Mouse (Mus musculus): ENCODE results near the gene Kcne4. TPM values are rescaled to one million over a fixed set of nuclear protein-coding genes. Genes with fewer than 3 reads are reported as not detected.
"Not testable (repeated sequence)": the region's sequence is repeated elsewhere in the genome, so short reads cannot be mapped to it uniquely, and the experiment has no call there.

Gene Kcne4
- polyA plus RNA-seq (2014; fragmentation: Nextera tagmentation; extraction: Ambion mirVana), result 1.2 and 1.3 TPM in 2 replicates

DNA sequence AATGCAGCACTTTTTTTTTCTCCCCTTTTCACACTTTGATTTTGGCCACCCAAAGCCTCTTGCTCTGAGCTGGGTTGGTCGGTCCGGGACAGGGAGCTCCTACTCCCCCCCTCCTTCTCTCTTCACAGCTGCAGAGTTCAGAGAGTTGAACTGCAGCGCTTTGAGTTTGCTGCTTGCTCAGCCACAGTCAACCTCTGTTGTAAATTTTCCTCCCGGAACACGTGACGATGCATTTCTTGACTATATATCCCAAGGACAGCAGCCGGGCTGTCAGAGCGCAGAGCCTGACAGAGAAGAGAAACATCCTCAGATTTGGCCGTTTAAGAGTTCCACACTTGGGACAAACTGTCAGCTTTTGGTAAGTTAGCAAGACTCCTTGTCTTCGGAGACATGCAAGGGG is at the start of gene Kcne4:
Kcne4 (plus strand) TSS at position 120 of the 400 bp plus-strand sequence.
- no peak within 1 kb of the TSS for H3K4me3 ChIP-seq (ENCODE audit: low read depth, low read length)
- no peaks in the 10 kb centered on the region for H3K27me3 ChIP-seq (ENCODE audit: control insufficient read depth, insufficient read depth, low read length)
- WGBS, result 71% methylated on average over 10 of the region's 10 CpGs
- H3K4me2 ChIP-seq (ENCODE audit: low read depth, low read length), result no peak within 1 kb of the TSS
- no peaks in the 10 kb centered on the region for H3K36me3 ChIP-seq (replicated peaks; ENCODE audit: control insufficient read depth, insufficient read depth, low read depth, low read length)
- H3K9me3 ChIP-seq (replicated peaks; ENCODE audit: control insufficient read depth, low read length), result no peaks in the 10 kb centered on the region
- no peaks in the 10 kb centered on the region; the same call in 1 of the 2 replicates for H3K4me1 ChIP-seq (ENCODE audit: control insufficient read depth, insufficient read depth, low read length)
- ATAC-seq (replicated peaks; ENCODE audit: insufficient number of reproducible peaks, low FRiP score, low TSS enrichment, low read depth) (no peak), DNase-seq (ENCODE audit: low spot score) (peak; percentile 9)
- no peak within 1 kb of the TSS for H3K9ac ChIP-seq (replicated peaks; ENCODE audit: low read length)
- H3K27ac ChIP-seq (replicated peaks; ENCODE audit: low read depth, low read length), result no peak within 1 kb of the TSS

DNA sequence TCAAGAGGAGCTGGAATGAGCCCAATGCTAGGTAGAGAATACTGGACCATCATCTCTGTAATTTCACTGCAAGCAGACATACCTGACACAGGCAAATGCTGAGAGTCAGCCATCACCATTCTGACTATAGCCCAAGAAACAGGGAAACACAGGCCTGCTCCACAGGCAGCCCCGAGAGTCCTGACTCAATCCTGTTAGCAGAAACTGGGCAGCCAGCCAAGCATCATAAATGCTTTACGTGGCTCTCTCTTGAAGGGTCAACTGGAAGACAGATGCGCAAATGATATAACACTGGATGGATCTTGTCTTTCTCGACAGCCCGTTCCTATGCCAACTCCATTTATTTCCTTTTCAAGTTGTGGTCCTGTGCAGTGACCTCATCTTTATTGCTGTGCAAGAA is 34.7 kb upstream of the Kcne4 start:
- Histone ChIP-seq H3K9ac (replicated peaks; ENCODE audit: low read length) (no peak overlapping the region), H3K27me3 (ENCODE audit: control insufficient read depth, insufficient read depth, low read length) (no peaks in the 10 kb centered on the region), H3K4me3 (ENCODE audit: low read depth, low read length) (no peak overlapping the region), H3K9me3 (replicated peaks; ENCODE audit: control insufficient read depth, low read length) (no peaks in the 10 kb centered on the region), H3K36me3 (replicated peaks; ENCODE audit: control insufficient read depth, insufficient read depth, low read depth, low read length) (no peaks in the 10 kb centered on the region), H3K27ac (replicated peaks; ENCODE audit: low read depth, low read length) (no peak overlapping the region), H3K4me2 (ENCODE audit: low read depth, low read length) (no peak overlapping the region), H3K4me1 (ENCODE audit: control insufficient read depth, insufficient read depth, low read length) (no peaks in the 10 kb centered on the region)
- DNase-seq (ENCODE audit: low spot score) (peak; percentile 36), ATAC-seq (replicated peaks; ENCODE audit: insufficient number of reproducible peaks, low FRiP score, low TSS enrichment, low read depth) (no peak)
- 65% methylated on average over 5 of the region's 5 CpGs for WGBS

DNA sequence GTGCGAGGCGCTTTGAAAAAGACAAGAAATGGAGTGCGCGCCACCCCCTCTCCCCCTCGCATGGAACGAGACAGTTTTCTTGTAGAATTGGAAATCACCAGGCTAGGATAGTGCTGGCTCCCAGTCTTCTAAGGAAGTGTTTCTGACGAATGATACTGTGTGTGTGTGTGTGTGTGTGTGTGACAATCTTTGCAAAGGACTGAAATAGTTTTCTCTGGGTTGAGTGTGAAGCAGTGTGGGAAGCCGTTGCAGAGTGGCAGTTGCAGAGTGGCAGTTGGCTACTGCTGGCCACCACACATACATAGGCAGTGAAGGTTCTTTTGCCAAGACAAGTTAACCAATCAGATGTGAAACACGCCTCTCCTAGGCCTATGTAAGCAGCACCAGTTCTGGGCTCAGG is 31.6 kb upstream of the Kcne4 start:
- H3K36me3 ChIP-seq (replicated peaks; ENCODE audit: control insufficient read depth, insufficient read depth, low read depth, low read length); H3K4me3 ChIP-seq (ENCODE audit: low read depth, low read length); H3K27ac ChIP-seq (replicated peaks; ENCODE audit: low read depth, low read length); H3K27me3 ChIP-seq (ENCODE audit: control insufficient read depth, insufficient read depth, low read length); DNase-seq (ENCODE audit: low spot score); H3K9me3 ChIP-seq (replicated peaks; ENCODE audit: control insufficient read depth, low read length); H3K4me1 ChIP-seq (ENCODE audit: control insufficient read depth, insufficient read depth, low read length); H3K4me2 ChIP-seq (ENCODE audit: low read depth, low read length); ATAC-seq (replicated peaks; ENCODE audit: insufficient number of reproducible peaks, low FRiP score, low TSS enrichment, low read depth); H3K9ac ChIP-seq (replicated peaks; ENCODE audit: low read length): not testable (repeated sequence)
- WGBS, result 91% methylated on average over 9 of the region's 9 CpGs

DNA sequence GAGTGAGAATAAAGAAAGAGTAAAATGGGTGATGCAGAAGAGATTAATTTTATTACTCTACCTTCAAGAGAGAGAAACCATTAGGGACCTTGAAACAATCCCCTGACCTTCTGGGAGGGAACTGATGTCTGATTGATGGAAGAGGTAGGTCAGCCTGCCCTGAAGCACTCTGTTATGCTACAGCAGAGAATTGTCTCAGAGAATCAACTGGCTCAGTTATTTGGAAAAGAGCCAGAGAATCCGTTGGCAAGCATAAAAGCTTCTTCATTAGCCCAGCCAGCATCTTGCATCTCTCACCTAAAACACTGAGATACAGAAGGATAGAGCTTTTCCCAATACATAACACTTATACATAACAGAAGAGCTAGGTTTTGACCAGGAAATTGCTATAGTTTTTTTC is 26.8 kb upstream of the Kcne4 start:
- H3K9me3 ChIP-seq (replicated peaks; ENCODE audit: control insufficient read depth, low read length), result no peaks in the 10 kb centered on the region
- H3K27ac ChIP-seq (replicated peaks; ENCODE audit: low read depth, low read length), result no peak overlapping the region
- no peaks in the 10 kb centered on the region for H3K36me3 ChIP-seq (replicated peaks; ENCODE audit: control insufficient read depth, insufficient read depth, low read depth, low read length)
- H3K27me3 ChIP-seq (ENCODE audit: control insufficient read depth, insufficient read depth, low read length), result no peaks in the 10 kb centered on the region
- H3K4me3 ChIP-seq (ENCODE audit: low read depth, low read length), result no peak overlapping the region
- ATAC-seq (replicated peaks; ENCODE audit: insufficient number of reproducible peaks, low FRiP score, low TSS enrichment, low read depth), result no peak
- 65% methylated on average over 1 of the region's 1 CpGs for WGBS
- no peak overlapping the region for H3K9ac ChIP-seq (replicated peaks; ENCODE audit: low read length)
- no peaks in the 10 kb centered on the region for H3K4me1 ChIP-seq (ENCODE audit: control insufficient read depth, insufficient read depth, low read length)
- no peak overlapping the region for H3K4me2 ChIP-seq (ENCODE audit: low read depth, low read length)
- DNase-seq (ENCODE audit: low spot score), result no peak

DNA sequence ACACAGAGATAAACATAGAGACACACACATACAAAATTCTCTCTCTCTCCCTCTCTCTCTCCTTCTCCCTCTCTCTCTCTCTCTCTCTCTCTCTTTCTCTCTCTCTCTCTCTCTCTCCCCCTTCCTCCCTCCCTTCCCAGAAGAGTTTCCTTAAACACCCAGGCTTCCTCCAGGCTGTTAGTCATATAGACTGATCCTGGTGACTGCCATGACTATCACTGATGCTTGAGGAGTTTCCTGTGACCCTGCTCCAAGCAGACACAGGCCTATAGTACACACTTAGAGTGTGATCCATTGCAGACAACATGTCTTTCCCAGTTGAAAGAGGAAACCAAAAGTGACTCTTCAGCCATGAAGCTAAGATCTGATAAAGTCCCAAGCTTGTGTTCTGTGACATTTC is 9.1 kb upstream of the Kcne4 start:
- DNase-seq (ENCODE audit: low spot score) (no peak), ATAC-seq (replicated peaks; ENCODE audit: insufficient number of reproducible peaks, low FRiP score, low TSS enrichment, low read depth) (no peak)
- Histone ChIP-seq H3K36me3 (replicated peaks; ENCODE audit: control insufficient read depth, insufficient read depth, low read depth, low read length) (no peaks in the 10 kb centered on the region), H3K9me3 (replicated peaks; ENCODE audit: control insufficient read depth, low read length) (no peaks in the 10 kb centered on the region), H3K9ac (replicated peaks; ENCODE audit: low read length) (no peak overlapping the region), H3K4me2 (ENCODE audit: low read depth, low read length) (no peak overlapping the region), H3K4me1 (ENCODE audit: control insufficient read depth, insufficient read depth, low read length) (no peaks in the 10 kb centered on the region), H3K4me3 (ENCODE audit: low read depth, low read length) (no peak overlapping the region), H3K27me3 (ENCODE audit: control insufficient read depth, insufficient read depth, low read length) (no peaks in the 10 kb centered on the region), H3K27ac (replicated peaks; ENCODE audit: low read depth, low read length) (no peak overlapping the region)

DNA sequence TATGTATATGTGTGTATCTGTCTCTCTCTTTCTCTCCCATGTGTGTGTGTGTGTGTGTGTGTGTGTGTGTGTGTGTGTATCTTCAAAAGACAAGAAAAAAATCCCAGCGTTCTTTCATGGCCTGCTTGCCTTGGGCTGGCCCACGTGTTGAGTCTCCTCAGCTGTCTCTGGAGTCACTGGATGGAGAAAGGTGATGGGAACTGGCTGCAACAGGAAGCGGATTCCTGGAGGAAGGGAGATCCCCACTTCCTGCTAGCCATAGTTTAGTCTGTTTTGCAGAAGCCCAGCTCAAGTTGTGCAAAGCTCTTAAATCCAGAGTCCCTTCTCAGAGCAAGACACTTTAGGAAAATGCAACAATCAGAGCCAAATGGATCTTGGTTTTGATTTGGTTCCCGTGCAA is 6.7 kb upstream of the Kcne4 start:
- no peaks in the 10 kb centered on the region for H3K9me3 ChIP-seq (replicated peaks; ENCODE audit: control insufficient read depth, low read length)
- no peak overlapping the region for H3K4me3 ChIP-seq (ENCODE audit: low read depth, low read length)
- no peaks in the 10 kb centered on the region for H3K27me3 ChIP-seq (ENCODE audit: control insufficient read depth, insufficient read depth, low read length)
- no peak overlapping the region for H3K27ac ChIP-seq (replicated peaks; ENCODE audit: low read depth, low read length)
- H3K4me1 ChIP-seq (ENCODE audit: control insufficient read depth, insufficient read depth, low read length), result no peaks in the 10 kb centered on the region
- H3K9ac ChIP-seq (replicated peaks; ENCODE audit: low read length), result no peak overlapping the region
- DNase-seq (ENCODE audit: low spot score) (no peak), ATAC-seq (replicated peaks; ENCODE audit: insufficient number of reproducible peaks, low FRiP score, low TSS enrichment, low read depth) (no peak)
- H3K36me3 ChIP-seq (replicated peaks; ENCODE audit: control insufficient read depth, insufficient read depth, low read depth, low read length), result no peaks in the 10 kb centered on the region
- no peak overlapping the region for H3K4me2 ChIP-seq (ENCODE audit: low read depth, low read length)
- WGBS, result 67% methylated on average over 4 of the region's 4 CpGs

DNA sequence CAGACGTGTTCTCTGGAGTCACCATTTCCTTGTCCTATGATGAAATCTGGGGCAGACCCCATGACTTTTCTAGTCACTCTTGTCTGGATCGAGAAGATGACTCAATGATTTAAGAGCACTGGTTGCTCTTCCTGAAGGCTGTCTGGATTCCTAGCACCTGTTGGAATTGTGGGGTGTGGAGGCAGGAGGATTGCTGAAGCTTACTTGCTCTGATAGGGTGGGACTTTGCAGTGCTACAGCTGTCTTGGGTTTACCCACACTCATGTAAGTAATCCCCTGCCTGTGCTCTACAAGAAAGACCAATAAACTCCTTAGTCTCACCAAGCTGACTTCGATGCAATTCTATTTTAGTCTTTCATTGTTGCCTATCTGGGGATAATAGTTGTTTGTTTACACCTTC is 5.7 kb upstream of the Kcne4 start:
- Histone ChIP-seq H3K4me3 (ENCODE audit: low read depth, low read length) (no peak overlapping the region), H3K27ac (replicated peaks; ENCODE audit: low read depth, low read length) (no peak overlapping the region), H3K9ac (replicated peaks; ENCODE audit: low read length) (no peak overlapping the region), H3K4me2 (ENCODE audit: low read depth, low read length) (no peak overlapping the region), H3K27me3 (ENCODE audit: control insufficient read depth, insufficient read depth, low read length) (no peaks in the 10 kb centered on the region), H3K4me1 (ENCODE audit: control insufficient read depth, insufficient read depth, low read length) (no peaks in the 10 kb centered on the region), H3K9me3 (replicated peaks; ENCODE audit: control insufficient read depth, low read length) (no peaks in the 10 kb centered on the region), H3K36me3 (replicated peaks; ENCODE audit: control insufficient read depth, insufficient read depth, low read depth, low read length) (no peaks in the 10 kb centered on the region)
- DNase-seq (ENCODE audit: low spot score), result no peak
- WGBS, result 80% methylated on average over 3 of the region's 3 CpGs
- no peak for ATAC-seq (replicated peaks; ENCODE audit: insufficient number of reproducible peaks, low FRiP score, low TSS enrichment, low read depth)

DNA sequence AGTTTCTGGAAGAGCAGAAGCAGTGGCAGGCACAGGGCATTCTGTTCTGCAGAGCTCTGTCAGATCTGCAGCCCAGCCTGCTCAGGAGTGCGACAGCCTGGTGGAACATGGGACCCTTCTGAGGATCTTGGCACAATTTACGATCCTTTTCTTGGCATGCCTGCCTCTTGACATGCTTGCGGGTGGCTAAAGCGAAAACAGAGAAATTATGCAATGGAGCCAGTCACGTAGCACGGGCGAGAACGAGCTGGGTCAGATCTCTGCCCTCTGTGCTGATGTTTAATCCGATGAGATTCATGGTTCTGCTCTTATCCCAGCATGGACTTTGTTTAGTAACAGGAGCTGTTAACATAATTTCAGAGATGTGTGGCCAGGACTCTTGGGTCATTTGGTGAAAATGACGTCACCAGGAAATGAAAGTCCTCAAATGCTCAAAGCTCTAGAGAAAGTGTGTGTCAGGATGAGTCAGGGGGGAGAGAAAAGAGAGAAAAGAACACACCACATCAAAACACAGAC is 4.5 kb upstream of the Kcne4 start:
- ATAC-seq (replicated peaks; ENCODE audit: insufficient number of reproducible peaks, low FRiP score, low TSS enrichment, low read depth) (no peak), DNase-seq (ENCODE audit: low spot score) (no peak)
- H3K4me2 ChIP-seq (ENCODE audit: low read depth, low read length), result no peak overlapping the region
- H3K9ac ChIP-seq (replicated peaks; ENCODE audit: low read length), result no peak overlapping the region
- H3K4me1 ChIP-seq (ENCODE audit: control insufficient read depth, insufficient read depth, low read length), result no peaks in the 10 kb centered on the region
- H3K9me3 ChIP-seq (replicated peaks; ENCODE audit: control insufficient read depth, low read length), result no peaks in the 10 kb centered on the region
- no peaks in the 10 kb centered on the region for H3K36me3 ChIP-seq (replicated peaks; ENCODE audit: control insufficient read depth, insufficient read depth, low read depth, low read length)
- no peak overlapping the region for H3K27ac ChIP-seq (replicated peaks; ENCODE audit: low read depth, low read length)
- WGBS, result 79% methylated on average over 10 of the region's 10 CpGs
- no peaks in the 10 kb centered on the region for H3K27me3 ChIP-seq (ENCODE audit: control insufficient read depth, insufficient read depth, low read length)
- no peak overlapping the region for H3K4me3 ChIP-seq (ENCODE audit: low read depth, low read length)
